Mouse (Mus musculus) C2C12 (cell line): ENCODE measurements around the gene Gpr33. TPM values are rescaled to one million over a fixed set of nuclear protein-coding genes. Genes with fewer than 3 reads are reported as not detected.

Source experiments
- H3K27me3 ChIP-seq: one replicate; pipeline ENCODE4 v1.6.1; 2011; ENCODE audit not compliant: control insufficient read depth, insufficient read depth, insufficient read length
- H3K36me3 ChIP-seq: one replicate; pipeline ENCODE4 v1.6.1; 2011; ENCODE audit not compliant: control insufficient read depth, insufficient read depth
- H3K4me3 ChIP-seq: one replicate; pipeline ENCODE4 v1.5.1; 2011; ENCODE audit warnings: mild to moderate bottlenecking, control low read depth; ENCODE audit not compliant: poor library complexity, insufficient read depth, severe bottlenecking
- H3K79me2 ChIP-seq: one replicate; pipeline ENCODE4 v1.6.1; 2011; ENCODE audit not compliant: control insufficient read depth, insufficient read depth
- H3K79me3 ChIP-seq: one replicate; pipeline ENCODE4 v1.6.1; 2011; ENCODE audit warnings: low read depth, control low read depth
- H3ac ChIP-seq: one replicate; pipeline ENCODE3; 2011; ENCODE audit warnings: low read depth; ENCODE audit not compliant: control insufficient read depth, insufficient read length
- CEBPB ChIP-seq: IDR thresholded peaks from one replicate; pipeline ENCODE4 v1.6.1; 2011; ENCODE audit warnings: low read depth, mild to moderate bottlenecking, control low read depth, moderate library complexity
- CTCF ChIP-seq: IDR thresholded peaks from one replicate; pipeline ENCODE4 v1.5.1; 2011; ENCODE audit not compliant: control insufficient read depth, insufficient read depth, insufficient read length
- FOSL1 ChIP-seq: IDR thresholded peaks from one replicate; pipeline ENCODE4 v1.8.0; 2011; ENCODE audit warnings: mild to moderate bottlenecking, low read length; ENCODE audit not compliant: poor library complexity, insufficient read depth, severe bottlenecking
- MAX ChIP-seq: IDR thresholded peaks from one replicate; pipeline ENCODE4 v1.6.1; 2011; ENCODE audit warnings: mild to moderate bottlenecking, control low read depth
- MYOD1 ChIP-seq: IDR thresholded peaks from one replicate; pipeline ENCODE4 v1.6.1; 2011; ENCODE audit warnings: low read depth; ENCODE audit not compliant: control insufficient read depth, insufficient read length
- MYOG ChIP-seq: IDR thresholded peaks from one replicate; pipeline ENCODE4 v1.6.1; 2011; ENCODE audit not compliant: control insufficient read depth, insufficient read length; ENCODE audit errors: extremely low read depth
- USF1 ChIP-seq: IDR thresholded peaks from one replicate; pipeline ENCODE4 v1.6.1; 2011; ENCODE audit warnings: low read depth, mild to moderate bottlenecking, control low read depth, moderate library complexity
- polyA plus RNA-seq: library from polyadenylated mRNA; unstranded; fragments of >200 nt; fragmentation: generic; extraction: Trizol; gene quantifications from one replicate; pipeline ENCODE4 v1.2.1, GENCODE M21; 2012; ENCODE audit warnings: missing spikeins

Gene Gpr33
- polyA plus RNA-seq, 1 experiment: not detected

DNA sequence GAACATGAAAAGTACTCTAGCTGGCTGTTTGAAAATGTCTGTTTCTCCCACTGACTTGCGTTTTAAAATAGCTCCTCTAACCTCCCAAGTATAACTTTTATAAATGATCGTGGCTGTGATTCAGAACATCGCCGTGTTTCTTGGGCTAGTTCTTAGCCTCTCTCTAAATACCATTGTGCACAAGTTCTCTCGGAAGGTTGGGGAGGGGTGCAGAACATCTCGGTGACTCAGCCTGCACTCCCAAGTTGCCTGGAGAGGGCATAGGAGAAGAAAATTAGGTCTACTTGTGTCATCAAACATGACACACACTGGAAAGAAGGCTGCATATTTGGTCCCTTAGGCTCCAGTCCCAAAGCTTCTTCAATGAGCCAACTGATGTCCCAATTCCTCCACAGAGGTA is 4.4 kb upstream of the Gpr33 start:
- Histone ChIP-seq H3K27me3 (no peaks in the 10 kb centered on the region), H3K79me2 (no peaks in the 10 kb centered on the region), H3K4me3 (no peak overlapping the region), H3ac (no peak overlapping the region), H3K36me3 (no peaks in the 10 kb centered on the region), H3K79me3 (no peaks in the 10 kb centered on the region)
- no peak for TF ChIP-seq MAX
- no peak for TF ChIP-seq CEBPB
- TF ChIP-seq CTCF: no peak
- TF ChIP-seq MYOD1: no peak
- no peak for TF ChIP-seq FOSL1

DNA sequence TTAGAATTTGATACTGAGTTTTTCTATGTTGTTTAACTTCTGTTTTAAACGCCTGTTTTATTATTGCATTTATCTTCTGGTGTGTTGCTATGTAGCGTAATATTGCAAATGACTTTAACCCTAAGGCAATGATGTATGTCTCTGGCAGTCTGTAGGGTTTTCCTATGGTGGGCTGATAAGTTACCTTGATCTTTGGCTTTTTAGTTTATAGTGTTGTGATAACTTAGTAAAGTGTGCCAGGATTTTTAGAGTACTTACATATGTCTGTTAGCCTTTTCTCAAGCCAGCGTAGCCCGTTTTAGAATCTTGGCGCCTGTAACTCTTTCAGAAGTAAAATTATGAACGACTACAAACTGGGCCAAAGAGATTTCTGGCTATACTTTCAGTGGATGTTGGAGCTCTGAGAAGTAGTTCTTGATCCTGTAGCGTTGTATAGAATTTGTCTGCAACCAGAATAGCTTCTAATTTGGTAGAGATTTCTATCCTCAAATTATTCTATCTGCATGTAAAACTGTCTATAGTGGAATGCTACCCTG is 13.3 kb downstream of the Gpr33 start:
- H3K36me3 ChIP-seq: no peaks in the 10 kb centered on the region
- TF ChIP-seq FOSL1: no peak
- TF ChIP-seq CEBPB: no peak
- TF ChIP-seq MAX: no peak
- no peak for TF ChIP-seq USF1
- TF ChIP-seq CTCF: no peak
- TF ChIP-seq MYOD1: no peak
- no peaks in the 10 kb centered on the region for H3K79me3 ChIP-seq
- H3ac ChIP-seq: no peak overlapping the region
- H3K79me2 ChIP-seq: no peaks in the 10 kb centered on the region
- no peak overlapping the region for H3K4me3 ChIP-seq
- H3K27me3 ChIP-seq: no peaks in the 10 kb centered on the region

DNA sequence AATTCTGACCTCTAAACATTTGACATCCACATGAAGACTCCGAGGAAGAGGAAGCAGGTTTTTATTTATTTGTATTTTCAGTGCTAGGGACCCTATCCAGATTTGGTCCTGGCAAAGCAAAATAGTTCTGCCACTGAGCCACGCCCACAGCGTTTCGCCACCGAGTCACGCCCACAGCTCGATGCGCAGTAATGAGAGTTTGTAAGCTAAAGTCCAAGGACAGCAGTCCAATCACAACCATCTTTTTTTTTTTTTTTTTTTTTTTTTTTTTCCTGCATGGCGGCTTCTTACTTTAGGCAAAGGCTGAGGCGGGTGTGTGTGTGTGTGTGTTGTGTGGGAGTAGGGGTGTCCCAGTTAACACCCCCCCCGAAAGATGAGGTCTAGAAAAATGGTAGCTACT is 13.8 kb downstream of the Gpr33 start:
- TF ChIP-seq MAX (no peak), MYOD1 (no peak), CTCF (no peak), FOSL1 (no peak), CEBPB (no peak)
- no peaks in the 10 kb centered on the region for H3K79me3 ChIP-seq
- no peaks in the 10 kb centered on the region for H3K36me3 ChIP-seq

DNA sequence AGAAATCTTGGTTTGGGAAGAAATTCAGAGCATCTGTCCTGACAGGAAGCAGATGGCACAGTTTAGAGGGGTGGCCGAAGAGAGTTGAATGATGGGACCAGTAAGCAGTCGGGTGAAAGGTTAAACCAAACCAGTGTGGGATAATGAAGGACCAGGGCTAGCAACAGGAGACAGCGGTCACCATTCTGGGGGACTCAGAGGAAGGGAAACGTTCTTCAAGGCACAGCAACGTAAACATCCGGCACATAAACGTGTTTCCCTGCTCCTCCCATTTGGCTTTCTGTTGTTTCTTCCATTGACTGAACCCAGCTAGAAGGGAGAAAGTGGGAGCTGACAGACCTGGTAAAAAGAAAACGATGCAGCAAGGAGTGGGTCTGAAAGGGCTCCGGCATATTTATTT is 14.6 kb downstream of the Gpr33 start:
- Histone ChIP-seq H3K4me3 (no peak overlapping the region), H3K36me3 (no peaks in the 10 kb centered on the region), H3K79me2 (no peaks in the 10 kb centered on the region), H3K27me3 (no peaks in the 10 kb centered on the region), H3ac (no peak overlapping the region), H3K79me3 (no peaks in the 10 kb centered on the region)
- no peak for TF ChIP-seq MYOD1

More for the DNA sequence above, 13.8 kb downstream of the Gpr33 start:
- Histone ChIP-seq H3K79me2 (no peaks in the 10 kb centered on the region), H3ac (no peak overlapping the region), H3K27me3 (no peaks in the 10 kb centered on the region), H3K4me3 (no peak overlapping the region)

DNA sequence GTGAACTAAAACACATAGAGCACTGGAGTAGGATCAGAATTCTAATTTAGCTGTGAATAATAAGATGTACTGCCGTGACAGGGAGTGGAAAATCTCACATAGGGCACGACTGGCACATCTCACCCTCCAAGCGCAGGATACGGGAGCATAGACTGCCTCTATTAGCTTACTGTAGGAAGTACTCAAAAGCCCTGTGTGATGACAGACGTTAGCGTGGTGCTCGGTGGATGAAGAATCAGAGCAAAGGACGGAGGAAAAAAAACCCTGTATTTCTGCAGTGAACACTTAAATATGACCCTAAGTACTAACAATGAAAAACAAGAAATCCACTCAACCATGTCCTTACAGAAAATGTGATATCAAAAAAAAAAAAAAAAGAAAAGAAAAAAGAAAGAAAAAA is 15.7 kb downstream of the Gpr33 start:
- no peaks in the 10 kb centered on the region for H3K79me2 ChIP-seq

DNA sequence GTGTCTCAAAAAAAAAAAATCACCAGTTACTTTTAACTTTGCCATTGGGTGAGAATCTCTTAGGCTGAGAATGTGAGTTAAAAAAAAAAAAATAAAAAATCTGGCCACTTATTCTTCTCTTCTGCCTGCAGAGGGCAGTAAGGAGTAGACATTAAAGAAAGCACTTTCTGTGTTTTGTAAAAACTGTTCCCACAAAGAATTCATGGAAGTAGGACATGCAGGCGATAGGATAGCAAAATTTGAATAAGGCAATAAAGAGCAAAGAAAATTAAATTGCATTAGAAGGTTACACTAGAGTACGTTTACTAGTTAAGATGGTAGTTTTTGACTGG is 17.3 kb downstream of the Gpr33 start:
- Histone ChIP-seq H3K36me3 (no peaks in the 10 kb centered on the region), H3K4me3 (no peak overlapping the region), H3ac (no peak overlapping the region), H3K79me3 (no peaks in the 10 kb centered on the region), H3K27me3 (no peaks in the 10 kb centered on the region), H3K79me2 (no peaks in the 10 kb centered on the region)
- TF ChIP-seq FOSL1: no peak
- TF ChIP-seq MYOG: no peak
- TF ChIP-seq MAX: no peak
- TF ChIP-seq CTCF: no peak
- no peak for TF ChIP-seq MYOD1

More for the DNA sequence above, 15.7 kb downstream of the Gpr33 start:
- no peak overlapping the region for H3ac ChIP-seq
- no peaks in the 10 kb centered on the region for H3K27me3 ChIP-seq
- H3K4me3 ChIP-seq: no peak overlapping the region
- no peaks in the 10 kb centered on the region for H3K36me3 ChIP-seq
- no peaks in the 10 kb centered on the region for H3K79me3 ChIP-seq
- TF ChIP-seq FOSL1: no peak
